Mouse (Mus musculus): ENCODE results near the gene Ptpn11. TPM values are rescaled to one million over a fixed set of nuclear protein-coding genes. Genes with fewer than 3 reads are reported as not detected.

The Ptpn11 gene
- 10 to 100 TPM; 34.8 to 36.0 TPM for total RNA-seq (2023)

DNA sequence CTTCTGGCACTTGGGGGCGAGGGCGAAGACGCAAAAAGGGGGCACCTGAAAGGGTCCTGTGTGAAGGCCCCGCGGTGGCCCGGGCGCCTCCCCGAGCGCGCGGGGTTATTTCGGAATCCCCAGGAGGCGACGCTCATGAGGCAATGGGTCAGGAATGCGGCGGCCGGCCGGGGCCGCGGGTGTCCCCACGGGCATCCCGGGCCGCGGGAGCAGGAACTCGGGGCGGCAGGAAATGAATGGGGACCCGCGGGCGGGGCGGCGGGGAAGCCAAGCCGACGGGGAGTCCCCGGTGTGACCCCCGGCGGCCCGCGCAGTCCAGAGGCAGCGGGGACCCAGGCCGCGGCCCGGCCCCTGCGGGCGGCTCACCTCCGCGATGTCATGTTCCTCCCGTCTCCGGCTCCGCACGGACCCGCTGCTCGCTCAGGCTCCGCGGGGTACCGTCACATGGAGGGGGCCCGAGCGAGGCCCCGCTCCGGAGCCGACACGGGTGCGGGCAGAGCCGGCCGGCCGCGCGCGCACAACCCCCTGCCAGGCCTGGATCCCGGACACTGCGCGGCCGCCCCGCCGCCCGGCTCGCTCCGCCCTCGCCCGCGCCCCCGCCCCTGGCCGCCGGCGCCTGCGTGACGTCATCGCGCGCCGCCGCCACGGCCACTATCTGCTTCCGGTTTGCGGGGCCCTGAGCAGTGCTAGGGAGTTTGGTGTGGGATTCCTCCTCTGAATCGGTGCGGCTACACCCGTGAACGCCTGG lies at the start of gene Ptpn11:
Gene Ptpn11 (minus strand): TSS at position 562 of the 748 bp plus-strand sequence.

GRCm38 (mm10) chr5:121219980-121220731 lies 29.0 kb upstream of the Ptpn11 start, which contains the start of gene Hectd4:
Hectd4 (plus strand) TSS chr5:121220219.

GRCm38 (mm10) chr5:121204132-121205089 lies 13.2 kb upstream of the Ptpn11 start, which contains the start of gene Rpl6:
Rpl6 (plus strand) TSS chr5:121204481.

Other genes with a start within 250 kb of the Ptpn11 start
- gene Rph3a, start 181.3 kb downstream of the Ptpn11 start, total RNA-seq (2023), result under 1 TPM in 1 of 2 experiments, not detected in 1; 0.31 TPM
- 100 to 1,000 TPM; 614 to 668 TPM for gene Rpl6, start 13.1 kb upstream of the Ptpn11 start, total RNA-seq (2023)
- gene Hectd4, start 28.8 kb upstream of the Ptpn11 start, total RNA-seq (2023), result 10 to 100 TPM; 30.0 to 35.3 TPM
- 100 to 1,000 TPM; 120 to 127 TPM for gene Trafd1, start 194.2 kb upstream of the Ptpn11 start, total RNA-seq (2023)
- 10 to 100 TPM; 11.1 to 12.8 TPM for gene Naa25, start 206.5 kb upstream of the Ptpn11 start, total RNA-seq (2023)

Measured in neutrophil, adult 59 days (primary cell).